Mouse (Mus musculus) cerebellum, adult 9-10 months (tissue): ENCODE data around the gene Dnajc9.

ENCODE experiments used
- DNase-seq: peaks from one replicate; pipeline ENCODE4 v3.0.0; 2022

Gene Dnajc9

DNA sequence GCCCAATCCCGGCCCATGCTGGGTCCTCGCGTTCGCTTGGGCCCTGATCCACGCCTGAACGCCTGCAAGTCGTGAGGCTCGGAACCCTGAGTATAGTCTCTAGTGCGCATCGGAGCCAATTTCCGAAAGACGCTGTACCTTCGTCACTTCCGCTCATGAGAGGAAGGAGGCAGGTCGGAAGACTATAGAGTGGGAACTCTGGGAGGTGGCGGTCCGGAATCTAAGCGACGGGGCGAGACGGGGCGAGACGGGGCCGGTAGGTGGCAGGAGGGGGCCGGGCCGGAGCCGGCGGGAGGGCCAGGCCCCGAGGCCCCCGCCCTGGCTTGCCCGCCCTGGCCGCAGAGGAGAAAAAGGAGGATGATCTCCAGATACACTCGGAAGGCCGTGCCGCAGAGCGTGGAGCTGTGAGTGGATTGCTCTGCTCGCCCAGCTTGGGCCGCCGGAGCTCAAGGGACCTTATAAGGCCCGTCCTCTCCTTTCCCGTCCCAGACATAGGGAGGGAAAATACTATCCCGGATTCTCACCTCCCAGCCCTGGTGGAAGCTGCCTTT is 40.6 kb downstream of the Dnajc9 start, which contains the start of the genes Ecd and Fam149b:
Gene Ecd (minus strand): TSS at position 131 of the 551 bp plus-strand sequence.
Gene Fam149b (plus strand): TSS at position 172 of the 551 bp plus-strand sequence.
- DNase-seq = peak; percentile 94

DNA sequence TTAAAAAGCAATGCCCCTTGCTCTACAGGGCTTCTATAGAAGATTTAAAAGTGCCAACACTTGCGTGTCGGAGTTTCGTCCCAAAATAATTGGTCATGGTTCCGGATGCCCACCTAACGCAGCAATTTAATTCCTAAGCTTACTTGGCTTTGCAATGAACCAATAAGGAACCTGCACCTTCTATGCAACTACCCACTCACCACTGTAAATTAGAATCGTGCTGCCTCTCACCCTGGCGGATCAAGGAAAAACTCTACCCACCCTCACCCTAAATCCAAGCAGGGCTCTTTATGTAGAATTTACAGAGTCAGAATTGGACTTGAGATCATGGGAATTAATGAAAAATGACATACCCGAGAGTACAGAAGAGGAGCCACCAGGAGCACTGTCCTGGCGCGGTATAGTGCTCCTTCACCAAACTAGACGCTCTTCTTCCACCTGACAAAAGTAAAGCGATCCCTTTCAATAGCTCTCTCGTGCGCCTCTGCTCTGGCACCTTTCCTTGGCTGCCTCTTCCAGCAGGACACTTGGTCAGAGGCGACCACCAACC is 41.2 kb downstream of the Dnajc9 start:
- no peak for DNase-seq

GRCm38 (mm10) chr14:20345885-20346284 is 42.8 kb downstream of the Dnajc9 start:
- DNase-seq = no peak

DNA sequence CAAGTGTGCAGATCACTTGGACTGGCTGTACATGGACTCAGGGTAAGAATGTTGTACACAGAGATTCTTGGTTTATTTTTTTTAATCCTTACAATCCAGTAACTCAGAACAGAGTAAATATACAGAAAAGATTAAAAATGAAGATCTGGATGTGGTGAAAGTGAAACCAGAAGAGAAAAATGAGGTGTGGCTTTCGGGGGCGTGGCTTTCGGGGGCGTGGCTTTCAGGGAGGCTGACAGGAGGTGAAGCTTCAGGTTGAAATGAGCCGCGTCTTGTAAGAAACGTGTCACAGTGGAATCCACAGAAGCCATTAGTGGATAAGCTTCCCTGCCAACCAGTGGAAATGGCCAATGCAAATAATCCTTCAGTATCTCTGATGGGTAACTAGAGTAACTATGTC is 47.8 kb downstream of the Dnajc9 start:
- DNase-seq = no peak

DNA sequence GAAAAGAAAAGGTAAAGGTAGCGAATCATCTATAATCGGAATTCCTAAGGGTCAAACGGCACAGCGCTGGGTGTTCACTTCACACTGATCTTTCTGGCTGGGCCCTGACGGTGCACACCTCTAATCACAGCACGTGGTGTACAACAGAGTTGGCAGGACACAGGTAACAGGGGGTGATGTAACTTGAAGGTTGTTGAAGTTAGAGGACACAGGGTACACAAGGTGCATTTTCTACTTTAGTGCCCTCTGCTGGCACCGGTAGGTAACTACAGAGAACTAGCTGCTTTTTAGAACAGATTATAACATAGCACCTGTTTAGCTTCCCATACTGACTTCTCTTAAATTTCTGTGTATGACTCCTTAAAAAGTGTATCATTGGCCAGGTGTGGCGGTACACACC is 48.6 kb downstream of the Dnajc9 start:
- DNase-seq = no peak

- DNase-seq = no peak
Measured at GRCm38 (mm10) chr14:20339415-20339814, 49.3 kb downstream of the Dnajc9 start.
